Mouse (Mus musculus) left cerebral cortex, adult 8-10 months (tissue): ENCODE data around the gene Dcpp1. TPM values are rescaled to one million over a fixed set of nuclear protein-coding genes. Genes with fewer than 3 reads are reported as not detected.

ENCODE experiments used
- DNase-seq, 2 experiments: peaks; one replicate each; pipeline ENCODE4 v3.0.0; 2022; ENCODE audit warnings: low spot score in 2 of 2
- total RNA-seq, 4 experiments: library from RNA; stranded (reverse); gene quantifications; 2 replicates each; pipeline ENCODE4 v1.2.4; 2022

The Dcpp1 gene
- total RNA-seq, 4 experiments from 2014 or later: not detected

- peak; percentile 32 to 60 for DNase-seq
Measured at GRCm38 (mm10) chr17:23925090-23925493, 44.4 kb downstream of the Dcpp1 start.

GRCm38 (mm10) chr17:23931157-23931556 is 50.5 kb downstream of the Dcpp1 start:
- DNase-seq: no peak

Other genes with a start within 250 kb of the Dcpp1 start
- under 1 TPM in 3 of 4 experiments, not detected in 1; 0.16 to 0.20 (median 0.19) TPM for gene Mmp25, start 235.6 kb upstream of the Dcpp1 start, total RNA-seq
- not detected for gene Bicdl2, start 220.4 kb upstream of the Dcpp1 start, total RNA-seq
- gene Hcfc1r1, start 207.3 kb upstream of the Dcpp1 start, total RNA-seq: 100 to 1,000 TPM; 128 to 137 (median 134) TPM
- gene Thoc6, start 207.0 kb upstream of the Dcpp1 start, total RNA-seq: 1 to 10 TPM; 5.9 to 8.2 (median 6.9) TPM
- 1 to 10 TPM; 4.9 to 9.2 (median 7.0) TPM for gene Tnfrsf12a, start 203.4 kb upstream of the Dcpp1 start, total RNA-seq
- under 1 TPM in 1 of 4 experiments, not detected in 3; 0.34 TPM for gene Cldn6, start 201.6 kb upstream of the Dcpp1 start, total RNA-seq
- under 1 TPM in 2 of 4 experiments, not detected in 2; 0.23 to 0.63 TPM for gene Cldn9, start 196.8 kb upstream of the Dcpp1 start, total RNA-seq
- under 1 TPM in 3 of 4 experiments, not detected in 1; 0.11 to 0.57 (median 0.19) TPM for gene 1520401A03Rik, start 158.1 kb upstream of the Dcpp1 start, total RNA-seq
- 1 to 10 TPM; 4.6 to 6.4 (median 5.5) TPM for gene Pkmyt1, start 154.5 kb upstream of the Dcpp1 start, total RNA-seq
- 10 to 100 TPM; 60.6 to 69.2 (median 62.3) TPM for gene Paqr4, start 140.0 kb upstream of the Dcpp1 start, total RNA-seq
- gene Kremen2, start 135.0 kb upstream of the Dcpp1 start, total RNA-seq: 1 to 10 TPM in 2 of 4 experiments, under 1 TPM in 2; 0.78 to 1.4 (median 1.0) TPM
- 100 to 1,000 TPM; 423 to 484 (median 468) TPM for gene Flywch1, start 109.3 kb upstream of the Dcpp1 start, total RNA-seq
- gene Flywch2, start 94.8 kb upstream of the Dcpp1 start, total RNA-seq: 10 to 100 TPM; 12.2 to 21.3 (median 17.7) TPM
- gene Srrm2, start 90.3 kb upstream of the Dcpp1 start, total RNA-seq: 100 to 1,000 TPM; 535 to 585 (median 566) TPM
- 100 to 1,000 TPM; 314 to 398 (median 353) TPM for gene Elob, start 51.7 kb upstream of the Dcpp1 start, total RNA-seq
- under 1 TPM in 1 of 4 experiments, not detected in 3; 0.30 TPM for gene Prss33, start 44.8 kb upstream of the Dcpp1 start, total RNA-seq
- under 1 TPM in 3 of 4 experiments, not detected in 1; 0.39 to 0.87 (median 0.66) TPM for gene Prss32, start 37.0 kb upstream of the Dcpp1 start, total RNA-seq
- gene Prss41, start 36.7 kb upstream of the Dcpp1 start, total RNA-seq: 1 to 10 TPM; 1.1 to 3.2 (median 2.0) TPM
- not detected for gene Prss21, start 12.8 kb upstream of the Dcpp1 start, total RNA-seq
- not detected for gene Dcpp2, start within 50 bp of the Dcpp1 start, total RNA-seq
- gene Dcpp3, start 36.6 kb downstream of the Dcpp1 start, total RNA-seq: not detected
- not detected for gene Sbp, start 60.8 kb downstream of the Dcpp1 start, total RNA-seq
- gene Sbpl, start 74.4 kb downstream of the Dcpp1 start, total RNA-seq: not detected
- under 1 TPM; 0.25 to 0.96 (median 0.68) TPM for gene Prss30, start 99.7 kb downstream of the Dcpp1 start, total RNA-seq
- 1 to 10 TPM in 3 of 4 experiments, under 1 TPM in 1; 0.94 to 1.7 (median 1.1) TPM for gene Prss22, start 117.2 kb downstream of the Dcpp1 start, total RNA-seq
- not detected for gene Prss27, start 157.3 kb downstream of the Dcpp1 start, total RNA-seq
- gene Kctd5, start 192.6 kb downstream of the Dcpp1 start, total RNA-seq: 10 to 100 TPM; 20.9 to 23.2 (median 21.9) TPM